Mouse (Mus musculus) kidney, adult 2 months (tissue): Measurements from ENCODE around the gene Dnajc1.

ENCODE experiments used
- CTCF ChIP-seq: fragments of 200-500 bp; conservative IDR thresholded peaks from 2 replicates; pipeline ENCODE4 v1.5.1; 2011; ENCODE audit warnings: low read depth, mild to moderate bottlenecking, control low read depth, low read length, moderate library complexity, mixed read lengths; ENCODE audit not compliant: insufficient read depth, insufficient read length
- POLR2A ChIP-seq: fragments of 200-500 bp; IDR thresholded peaks from one replicate; pipeline ENCODE4 v1.6.1; 2011; ENCODE audit warnings: low read depth, low read length, control low read depth

GRCm38 (mm10) chr2:18316909-18317308 is 75.7 kb downstream of the Dnajc1 start:
- no peak for TF ChIP-seq CTCF
- no peak for TF ChIP-seq POLR2A
